Mouse (Mus musculus) lung, adult 2 months (tissue): ENCODE measurements around the gene Syp. TPM values are rescaled to one million over a fixed set of nuclear protein-coding genes. Genes with fewer than 3 reads are reported as not detected.

ENCODE experiments used
- DNase-seq: peaks from one replicate; pipeline ENCODE4 v3.0.0; 2022
- H3K4me1 ChIP-seq: fragments of 200-500 bp; 2 replicates; pipeline ENCODE4 v1.6.1; 2011; ENCODE audit warnings: low read length; ENCODE audit not compliant: control insufficient read depth, insufficient read depth
- H3K4me3 ChIP-seq: fragments of 200-500 bp; replicated peaks from 2 replicates; pipeline ENCODE3; 2011; ENCODE audit warnings: low read depth, mild to moderate bottlenecking, control low read depth, low read length; ENCODE audit errors: extremely low read depth
- CTCF ChIP-seq: fragments of 200-500 bp; IDR thresholded peaks from 2 replicates; pipeline ENCODE4 v1.5.1; 2011; ENCODE audit warnings: mild to moderate bottlenecking, low read length, control low read depth; ENCODE audit not compliant: insufficient read depth
- POLR2A ChIP-seq: fragments of 200-500 bp; IDR thresholded peaks from 2 replicates; pipeline ENCODE4 v1.6.1; 2011; ENCODE audit warnings: low read depth, mild to moderate bottlenecking, control low read depth, low read length, borderline replicate concordance; ENCODE audit errors: extremely low read depth
- WGBS: fragments of 180-500 bp; shearing (Covaris S2); methylation state at CpG from one replicate; pipeline ENCODE4 v1.1.7; 2018; 5-methylcytosine and 5-hydroxymethylcytosine counted together
- polyA plus RNA-seq: library from polyadenylated mRNA; depleted of rRNA; stranded (reverse); fragments of >200 nt; gene quantifications from 2 replicates; pipeline ENCODE4 v1.2.3, GENCODE M21; 2012

Gene Syp
- polyA plus RNA-seq, 1 experiment, result 5.8 TPM

DNA sequence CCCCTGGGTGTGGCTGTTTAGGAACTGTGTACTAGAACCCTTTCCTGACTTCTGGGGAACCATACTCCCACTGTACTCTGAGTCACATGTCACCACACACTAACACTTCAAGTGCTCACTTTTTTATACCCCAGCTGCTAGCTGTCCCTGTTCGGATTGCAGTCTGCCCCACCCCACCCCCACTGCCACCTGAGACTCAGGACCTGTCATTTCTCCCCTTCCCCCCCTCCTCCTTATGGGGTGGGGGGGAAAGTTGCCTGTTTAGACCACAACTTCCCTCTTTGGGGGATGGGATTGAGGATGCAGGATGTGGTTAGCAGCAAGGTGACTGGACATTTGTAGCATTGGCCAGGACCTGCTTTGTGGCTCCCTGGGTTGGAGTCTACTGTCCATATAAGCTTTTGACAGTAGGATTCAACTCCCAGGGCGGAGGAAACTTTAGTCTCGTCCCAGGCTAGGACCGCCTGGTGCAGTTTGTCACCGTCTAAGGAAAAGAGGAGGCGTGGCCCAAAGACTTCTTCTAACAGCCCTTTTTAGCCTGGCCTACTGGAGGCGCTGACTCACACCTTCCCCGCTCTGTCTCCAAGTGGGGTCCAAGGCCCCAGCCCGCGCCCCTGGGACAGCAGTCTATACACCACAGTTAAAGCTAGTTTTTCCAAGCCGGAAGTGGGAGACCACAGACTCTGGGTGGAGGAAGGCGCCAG lies 35.5 kb downstream of the Syp start:
- Histone ChIP-seq H3K4me3 (no peak overlapping the region), H3K4me1 (no peaks in the 10 kb centered on the region; the same call in 1 of the 2 replicates)
- peak; percentile 23 for DNase-seq
- 44% methylated on average over 12 of the region's 12 CpGs for WGBS
- TF ChIP-seq POLR2A (no peak), CTCF (no peak)

DNA sequence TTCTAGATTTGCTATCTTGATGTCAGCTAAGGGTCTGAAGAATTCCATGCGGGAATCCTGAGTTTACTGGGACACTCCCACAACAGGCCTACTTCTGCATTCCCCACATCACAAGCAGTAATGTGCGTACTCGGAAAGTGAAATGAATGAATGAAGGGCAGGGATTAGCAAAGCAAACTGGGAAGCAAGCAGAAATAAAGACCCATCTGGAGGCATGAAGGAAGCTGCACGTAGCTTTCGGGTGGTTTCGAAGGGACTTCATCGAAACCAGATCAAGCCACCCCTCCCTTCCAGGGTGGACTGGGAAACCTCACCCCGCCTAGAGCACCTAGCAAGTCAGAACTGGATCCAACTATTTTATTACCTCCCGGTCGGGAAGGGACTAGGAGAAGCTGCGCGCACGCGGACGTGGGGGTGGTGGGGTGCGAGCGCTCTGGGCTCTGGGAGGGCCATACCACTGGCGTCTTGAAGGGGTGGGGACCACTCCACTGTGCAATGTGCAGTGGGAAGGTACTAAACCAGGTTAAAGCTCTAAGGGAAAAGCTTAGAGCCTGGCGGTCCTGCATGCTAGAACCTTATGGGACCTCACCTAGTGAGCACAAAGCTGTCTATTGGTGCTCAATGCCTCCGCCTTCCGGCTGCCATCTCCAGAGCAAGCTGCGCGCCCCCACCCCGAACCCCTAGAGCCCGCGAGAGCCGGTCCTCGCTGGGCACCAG lies 36.2 kb downstream of the Syp start:
- TF ChIP-seq CTCF (no peak), POLR2A (no peak)
- H3K4me1 ChIP-seq, result no peaks in the 10 kb centered on the region; the same call in 1 of the 2 replicates
- 45% methylated on average over 28 of the region's 28 CpGs for WGBS
- no peak overlapping the region for H3K4me3 ChIP-seq
- no peak for DNase-seq

DNA sequence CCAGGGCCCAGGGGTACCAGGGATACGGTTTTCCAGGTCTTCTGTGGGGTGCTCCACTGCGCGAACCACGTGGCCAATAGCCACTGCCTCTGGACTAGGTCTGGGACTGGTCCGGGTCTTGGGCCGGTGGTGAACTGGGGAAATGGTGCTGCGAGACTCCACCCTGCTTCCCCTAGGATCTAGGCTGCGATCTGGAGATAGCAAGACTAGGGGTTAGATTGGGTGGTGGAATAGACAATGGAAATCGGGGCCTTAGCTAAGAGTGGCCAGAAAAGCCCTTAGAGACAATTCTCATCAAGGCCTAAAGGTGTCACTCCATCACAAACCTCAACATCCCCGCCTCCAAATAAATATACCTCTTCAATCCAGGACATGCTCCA lies 36.7 kb downstream of the Syp start:
- Histone ChIP-seq H3K4me1 (no peaks in the 10 kb centered on the region; the same call in 1 of the 2 replicates), H3K4me3 (peak overlapping the region; percentile 23)
- TF ChIP-seq CTCF (no peak), POLR2A (no peak)
- whole genome bisulfite sequencing, result 39% methylated on average over 10 of the region's 10 CpGs
- DNase-seq, result no peak

DNA sequence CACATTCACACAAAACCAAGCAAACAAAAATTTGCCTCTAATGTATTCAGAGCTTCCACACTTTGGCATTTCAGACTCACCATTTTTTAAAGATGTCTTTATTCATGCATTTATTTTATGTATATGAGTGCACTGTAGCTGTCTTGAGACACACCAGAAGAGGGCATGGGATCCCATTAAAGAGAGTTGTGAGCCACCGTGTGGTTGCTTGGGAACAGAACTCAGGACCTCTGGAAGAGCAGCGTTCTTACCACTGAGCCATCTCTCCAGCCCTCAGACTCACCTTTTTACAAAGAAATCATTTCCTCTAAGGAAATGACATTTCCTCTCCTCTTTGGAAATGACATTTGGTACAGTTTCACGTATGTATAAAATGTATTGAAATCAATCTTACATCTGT lies 40.7 kb downstream of the Syp start:
- DNase-seq, result no peak
- WGBS, result 33% methylated on average over 3 of the region's 3 CpGs
- TF ChIP-seq POLR2A, result no peak
- no peak for TF ChIP-seq CTCF
- Histone ChIP-seq H3K4me3 (no peak overlapping the region), H3K4me1 (no peaks in the 10 kb centered on the region)

DNA sequence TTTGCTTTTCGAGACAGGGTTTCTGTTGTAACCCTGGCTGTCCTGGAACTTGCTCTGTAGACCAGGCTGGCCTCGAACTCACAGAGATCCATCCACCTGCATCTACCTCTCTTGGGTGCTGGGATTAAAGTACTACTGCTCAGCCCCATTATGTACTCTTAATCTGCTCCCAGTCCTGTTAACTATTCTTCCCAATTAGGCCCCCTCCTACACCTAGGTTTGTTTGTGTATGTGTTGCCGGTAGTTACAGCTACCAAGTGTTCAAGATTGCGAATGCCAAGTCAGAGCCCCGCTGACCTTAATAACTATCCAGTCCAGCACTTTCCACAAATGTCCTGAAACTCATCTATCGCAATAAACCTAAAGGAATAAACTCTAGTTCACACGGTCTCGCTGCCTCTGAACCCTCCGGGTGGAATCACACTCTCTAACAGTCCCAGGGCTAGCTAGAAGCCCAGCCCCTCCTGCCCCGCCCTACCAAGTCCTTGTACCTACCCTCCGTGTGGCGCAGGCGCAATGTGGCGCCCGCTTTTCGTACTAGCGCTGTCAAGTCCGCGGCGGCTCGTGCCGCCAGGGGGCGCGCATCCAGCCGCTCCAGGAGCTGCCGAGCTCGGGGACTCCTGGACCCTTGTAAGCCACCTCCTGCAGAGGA lies 41.3 kb downstream of the Syp start:
- DNase-seq, result peak; percentile 83
- Histone ChIP-seq H3K4me1 (no peaks in the 10 kb centered on the region), H3K4me3 (peak overlapping the region; percentile 41)
- 22% methylated on average over 27 of the region's 27 CpGs for WGBS
- TF ChIP-seq POLR2A (peak; percentile 31; the same call in 1 of the 2 replicates), CTCF (no peak)

DNA sequence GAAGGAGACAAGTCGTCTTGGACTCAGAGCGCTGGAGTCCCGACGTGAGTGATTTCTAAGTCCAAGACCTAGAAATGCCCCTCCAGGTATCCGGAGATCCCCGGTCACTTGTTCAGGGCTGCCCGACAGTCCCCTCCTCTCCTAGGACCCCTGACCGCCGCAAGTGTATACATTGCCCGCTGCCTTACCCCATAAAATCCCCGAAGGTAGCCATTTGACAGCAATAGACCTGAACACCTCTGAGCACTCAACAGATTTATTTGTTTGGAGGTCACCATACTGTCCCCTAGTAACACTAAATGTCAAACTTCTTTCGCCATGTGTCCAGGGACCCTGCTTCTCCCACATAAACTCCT lies 41.8 kb downstream of the Syp start:
- peak overlapping the region; percentile 41 for H3K4me3 ChIP-seq
- TF ChIP-seq POLR2A, result no peak
- TF ChIP-seq CTCF, result no peak
- 31% methylated on average over 12 of the region's 12 CpGs for WGBS
- H3K4me1 ChIP-seq, result no peaks in the 10 kb centered on the region
- DNase-seq, result no peak

DNA sequence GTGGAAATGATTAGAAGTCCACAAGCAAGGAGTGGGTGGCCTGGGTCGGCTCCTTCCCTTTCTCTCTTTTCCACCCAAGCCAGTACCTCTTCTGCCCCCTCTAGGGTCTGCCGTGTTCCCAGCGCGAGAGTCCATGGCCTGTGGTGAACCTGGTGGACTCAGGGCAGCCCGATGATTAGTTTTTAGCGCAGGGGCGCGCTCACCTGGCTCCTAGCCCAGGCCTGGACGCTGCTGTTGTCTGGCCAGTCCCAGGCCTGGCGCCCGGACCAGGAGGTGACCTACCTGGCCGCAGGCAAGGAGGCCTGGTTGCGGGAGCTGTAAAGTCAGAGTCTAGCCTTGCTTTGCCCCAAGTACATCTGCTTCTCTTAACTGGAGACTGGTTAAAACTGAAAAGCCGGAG lies 42.6 kb downstream of the Syp start, which contains the start of gene Magix:
Magix (minus strand) TSS at position 388 of the 400 bp plus-strand sequence.
- Histone ChIP-seq H3K4me3 (peak within 1 kb of the TSS; percentile 41), H3K4me1 (no peaks in the 10 kb centered on the region)
- 54% methylated on average over 14 of the region's 14 CpGs for WGBS
- TF ChIP-seq POLR2A (no peak), CTCF (no peak)
- peak; percentile 41 for DNase-seq

DNA sequence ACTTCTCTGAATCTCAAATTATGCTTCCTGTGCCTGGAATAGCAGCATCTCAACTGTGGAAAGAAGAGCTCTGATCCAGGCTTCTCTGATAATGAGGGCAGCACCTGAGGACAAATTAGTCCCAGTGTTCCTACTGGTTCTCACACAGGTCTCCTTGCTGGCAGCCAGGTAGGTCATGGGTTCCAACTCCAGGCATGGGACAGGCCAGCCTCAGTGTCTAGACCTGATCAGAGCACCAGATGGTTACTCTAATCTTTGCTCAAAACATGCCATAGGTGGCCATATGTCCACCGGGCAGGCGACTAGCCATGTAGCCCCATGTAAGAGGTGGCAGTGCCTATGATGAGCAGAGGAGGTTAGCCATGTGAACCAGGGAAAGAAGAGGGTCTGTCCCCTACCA lies 50.0 kb downstream of the Syp start:
- DNase-seq, result no peak
- 92% methylated on average over 2 of the region's 2 CpGs for WGBS
- TF ChIP-seq CTCF, result no peak
- no peak for TF ChIP-seq POLR2A
- Histone ChIP-seq H3K4me1 (no peaks in the 10 kb centered on the region), H3K4me3 (no peak overlapping the region)

DNA sequence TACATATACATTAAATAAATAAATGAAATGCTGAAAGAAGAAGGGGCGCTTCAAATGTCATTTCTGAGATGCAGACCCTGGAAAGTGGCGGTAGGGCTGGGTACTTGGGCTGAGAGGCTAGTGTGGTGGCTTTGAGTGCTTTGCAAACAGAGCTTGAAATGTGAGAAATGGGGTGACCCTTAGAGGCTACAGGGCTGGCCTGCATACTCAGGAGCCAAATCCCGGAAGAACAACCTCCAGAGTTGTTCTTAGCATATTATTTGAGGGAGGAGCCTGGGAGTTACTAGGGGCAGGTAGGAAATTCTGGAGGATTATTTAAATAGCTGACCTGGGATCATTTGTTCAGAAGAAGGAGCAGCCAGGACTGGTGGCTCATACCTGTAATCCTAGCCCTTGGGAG lies 52.2 kb downstream of the Syp start:
- Histone ChIP-seq H3K4me1 (no peaks in the 10 kb centered on the region), H3K4me3 (no peak overlapping the region)
- DNase-seq, result no peak
- 50% methylated on average over 3 of the region's 3 CpGs for WGBS
- TF ChIP-seq CTCF, result no peak
- no peak for TF ChIP-seq POLR2A
